Mouse (Mus musculus): ENCODE measurements around the gene Taar6. TPM values are rescaled to one million over a fixed set of nuclear protein-coding genes. Genes with fewer than 3 reads are reported as not detected.

The Taar6 gene
- not detected for polyA plus RNA-seq (2014; fragmentation: Illumina TruSeq; extraction: RNeasy Lipid Tissue Mini Kit (QIAGEN cat#74804); ENCODE audit: insufficient read depth, low read depth, low replicate concordance)

DNA sequence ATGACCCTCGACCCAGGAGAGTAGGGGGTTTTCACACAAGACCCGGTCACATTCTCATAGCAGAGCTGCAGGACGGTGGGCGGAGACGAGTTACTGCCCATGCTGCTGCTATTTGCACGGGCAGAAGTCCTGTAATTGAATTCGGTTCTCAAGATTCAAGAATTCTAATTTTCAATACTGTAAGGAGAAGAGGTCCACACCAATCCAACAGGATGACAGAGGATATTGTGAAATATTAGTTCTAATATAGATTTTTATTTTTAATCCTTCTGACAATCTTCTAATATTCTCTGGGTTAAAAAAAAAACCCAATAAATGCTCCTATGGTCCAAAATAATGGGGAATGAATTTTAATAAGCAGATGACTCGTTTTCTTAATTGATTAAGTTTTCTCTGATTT lies at the start of gene Taar6:
Taar6 (minus strand) TSS at position 101 of the 400 bp plus-strand sequence.

DNA sequence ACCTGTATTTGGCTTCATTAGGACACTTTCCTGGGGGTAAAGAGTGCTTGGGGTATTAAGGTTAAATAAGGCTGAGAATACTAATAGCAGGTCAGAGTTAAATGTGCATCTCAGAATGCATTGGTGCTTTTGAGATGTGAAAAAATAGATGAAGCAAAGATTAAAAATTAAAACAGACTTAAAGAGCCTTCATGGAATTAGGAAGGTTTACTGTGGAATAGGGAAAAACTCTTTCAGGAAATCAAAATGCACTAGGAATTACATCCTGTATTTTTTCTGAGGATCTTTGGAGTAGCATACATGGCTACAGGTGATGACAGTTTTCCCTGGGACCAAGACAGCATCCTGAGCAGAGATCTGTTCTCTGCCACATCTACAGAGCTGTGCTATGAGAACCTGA lies 41.5 kb upstream of the Taar6 start, which contains the start of gene Taar7d:
Taar7d (plus strand) TSS at position 301 of the 400 bp plus-strand sequence.

DNA sequence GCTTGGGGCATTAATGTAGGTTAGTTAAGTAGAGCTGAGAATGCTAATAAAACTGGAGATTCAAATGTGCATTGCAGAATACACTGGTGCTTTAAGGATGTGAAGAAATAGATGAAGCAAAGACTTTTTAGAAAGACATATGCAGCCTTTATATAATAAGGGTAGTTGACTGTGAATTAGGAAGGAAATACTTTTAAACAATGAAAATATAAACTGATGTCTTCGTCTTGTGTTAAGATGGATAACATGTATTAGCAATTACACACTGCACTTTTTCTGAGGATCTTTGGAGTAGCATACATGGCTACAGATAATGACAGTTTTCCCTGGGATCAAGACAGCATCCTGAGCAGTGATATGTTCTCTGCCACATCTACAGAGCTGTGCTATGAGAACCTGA lies 14.2 kb upstream of the Taar6 start, which contains the start of gene Taar7b:
Taar7b (plus strand) TSS at position 301 of the 400 bp plus-strand sequence.

DNA sequence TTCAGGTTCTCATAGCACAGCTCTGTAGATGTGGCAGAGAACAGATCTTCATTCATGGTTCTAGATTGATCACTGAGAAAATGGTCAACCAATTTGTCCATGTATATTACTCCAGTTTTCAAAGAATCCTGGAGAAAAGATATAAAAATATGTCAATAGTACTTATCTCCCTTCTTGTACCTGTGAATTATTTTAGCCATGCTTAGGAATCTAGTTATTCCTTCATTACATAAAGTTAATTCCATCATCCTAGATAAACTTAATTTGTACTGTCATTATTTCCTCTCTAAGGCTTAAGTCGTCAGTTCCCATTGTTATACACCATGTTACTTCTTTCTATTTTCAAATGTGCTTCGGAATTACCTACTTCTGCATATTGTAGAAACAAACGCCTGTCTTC lies 7.9 kb upstream of the Taar6 start, which contains the start of gene Taar7a:
Taar7a (minus strand) TSS at position 101 of the 400 bp plus-strand sequence.

DNA sequence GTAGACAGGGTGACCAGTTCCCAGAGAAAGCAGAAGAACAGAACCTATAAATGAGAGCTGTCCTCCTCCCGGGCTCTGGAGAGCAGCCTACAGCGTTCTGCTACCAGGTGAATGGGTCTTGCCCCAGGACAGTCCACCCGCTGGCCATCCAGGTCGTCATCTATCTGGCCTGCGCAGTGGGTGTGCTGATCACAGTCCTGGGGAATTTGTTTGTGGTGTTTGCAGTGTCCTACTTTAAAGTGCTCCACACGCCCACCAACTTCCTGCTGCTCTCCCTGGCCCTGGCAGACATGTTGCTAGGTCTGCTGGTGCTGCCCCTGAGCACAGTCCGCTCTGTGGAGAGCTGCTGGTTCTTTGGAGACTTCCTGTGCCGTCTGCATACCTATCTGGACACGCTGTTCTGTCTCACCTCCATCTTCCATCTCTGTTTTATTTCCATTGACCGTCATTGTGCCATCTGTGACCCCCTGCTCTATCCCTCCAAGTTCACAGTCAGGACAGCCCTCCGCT lies 14.7 kb downstream of the Taar6 start, which contains the start of gene Taar5:
Taar5 (plus strand) TSS at position 51 of the 510 bp plus-strand sequence.

DNA sequence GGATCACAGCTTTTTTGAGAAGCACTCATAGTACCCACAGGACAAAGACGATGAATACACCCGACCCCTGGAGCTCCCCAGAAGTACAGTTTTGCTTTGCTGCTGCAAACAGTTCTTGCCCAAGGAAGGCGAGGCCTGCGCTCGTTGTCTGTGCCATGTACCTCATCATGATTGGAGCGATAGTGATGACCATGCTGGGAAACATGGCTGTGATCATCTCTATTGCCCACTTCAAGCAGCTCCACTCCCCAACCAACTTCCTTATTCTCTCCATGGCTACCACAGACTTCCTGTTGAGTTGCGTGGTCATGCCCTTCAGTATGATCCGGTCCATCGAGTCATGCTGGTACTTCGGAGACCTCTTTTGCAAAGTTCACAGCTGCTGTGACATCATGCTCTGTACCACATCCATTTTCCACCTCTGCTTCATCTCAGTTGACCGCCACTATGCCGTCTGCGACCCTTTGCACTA lies 25.0 kb downstream of the Taar6 start, which contains the start of gene Taar4:
Taar4 (plus strand) TSS at position 51 of the 472 bp plus-strand sequence.

DNA sequence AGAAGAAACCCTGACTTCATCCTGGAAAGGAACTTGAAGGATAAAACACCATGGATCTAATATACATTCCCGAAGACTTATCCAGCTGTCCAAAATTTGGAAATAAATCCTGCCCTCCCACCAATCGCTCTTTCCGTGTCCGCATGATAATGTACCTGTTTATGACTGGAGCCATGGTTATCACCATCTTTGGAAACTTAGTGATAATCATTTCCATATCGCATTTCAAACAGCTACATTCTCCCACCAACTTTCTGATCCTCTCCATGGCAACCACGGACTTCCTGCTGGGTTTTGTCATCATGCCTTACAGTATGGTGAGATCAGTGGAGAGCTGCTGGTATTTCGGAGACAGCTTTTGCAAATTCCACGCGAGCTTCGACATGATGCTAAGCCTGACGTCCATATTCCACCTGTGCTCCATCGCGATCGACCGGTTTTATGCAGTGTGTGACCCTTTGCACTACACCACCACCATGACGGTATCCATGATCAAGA lies 35.9 kb downstream of the Taar6 start, which contains the start of gene Taar3:
Taar3 (plus strand) TSS at position 51 of the 498 bp plus-strand sequence.

DNA sequence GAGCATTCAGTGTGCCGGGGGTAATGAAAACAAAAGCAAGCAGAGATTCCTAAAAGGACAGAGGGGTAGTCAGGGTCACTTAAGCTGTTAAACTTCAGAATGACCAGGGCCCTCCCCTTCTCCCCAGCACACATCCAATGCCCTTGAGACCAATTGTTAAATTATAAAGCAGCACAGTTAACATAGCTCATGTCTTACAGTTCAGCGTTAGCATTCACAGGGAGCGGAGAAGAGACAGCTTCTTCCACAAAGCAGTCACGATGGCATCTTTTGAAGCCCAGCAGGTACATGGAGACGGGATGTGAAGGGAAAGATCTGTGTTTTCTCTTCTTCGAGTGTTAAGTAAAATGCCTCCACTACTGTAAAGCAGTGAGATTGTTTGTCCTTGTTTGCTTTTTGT lies 47.1 kb downstream of the Taar6 start, which contains the start of gene Taar2:
Taar2 (plus strand) TSS at position 261 of the 400 bp plus-strand sequence.

Other genes with a start within 250 kb of the Taar6 start
- gene Rps12, start 198.4 kb downstream of the Taar6 start, polyA plus RNA-seq (2014; fragmentation: Illumina TruSeq; extraction: RNeasy Lipid Tissue Mini Kit (QIAGEN cat#74804); ENCODE audit: insufficient read depth, low read depth, low replicate concordance): 3,182 TPM
- gene Slc18b1, start 188.7 kb downstream of the Taar6 start, polyA plus RNA-seq (2014; fragmentation: Illumina TruSeq; extraction: RNeasy Lipid Tissue Mini Kit (QIAGEN cat#74804); ENCODE audit: insufficient read depth, low read depth, low replicate concordance): 7.5 TPM
- gene Vnn3, start 134.2 kb downstream of the Taar6 start, polyA plus RNA-seq (2014; fragmentation: Illumina TruSeq; extraction: RNeasy Lipid Tissue Mini Kit (QIAGEN cat#74804); ENCODE audit: insufficient read depth, low read depth, low replicate concordance): 6.3 TPM
- 8.9 TPM for gene Vnn1, start 91.0 kb downstream of the Taar6 start, polyA plus RNA-seq (2014; fragmentation: Illumina TruSeq; extraction: RNeasy Lipid Tissue Mini Kit (QIAGEN cat#74804); ENCODE audit: insufficient read depth, low read depth, low replicate concordance)
- not detected for gene Taar1, start 65.3 kb downstream of the Taar6 start, polyA plus RNA-seq (2014; fragmentation: Illumina TruSeq; extraction: RNeasy Lipid Tissue Mini Kit (QIAGEN cat#74804); ENCODE audit: insufficient read depth, low read depth, low replicate concordance)
- 0.24 TPM for gene Taar2, start 47.1 kb downstream of the Taar6 start, polyA plus RNA-seq (2014; fragmentation: Illumina TruSeq; extraction: RNeasy Lipid Tissue Mini Kit (QIAGEN cat#74804); ENCODE audit: insufficient read depth, low read depth, low replicate concordance)
- gene Taar3, start 36.1 kb downstream of the Taar6 start, polyA plus RNA-seq (2014; fragmentation: Illumina TruSeq; extraction: RNeasy Lipid Tissue Mini Kit (QIAGEN cat#74804); ENCODE audit: insufficient read depth, low read depth, low replicate concordance): not detected
- gene Taar4, start 25.2 kb downstream of the Taar6 start, polyA plus RNA-seq (2014; fragmentation: Illumina TruSeq; extraction: RNeasy Lipid Tissue Mini Kit (QIAGEN cat#74804); ENCODE audit: insufficient read depth, low read depth, low replicate concordance): not detected
- not detected for gene Taar5, start 14.9 kb downstream of the Taar6 start, polyA plus RNA-seq (2014; fragmentation: Illumina TruSeq; extraction: RNeasy Lipid Tissue Mini Kit (QIAGEN cat#74804); ENCODE audit: insufficient read depth, low read depth, low replicate concordance)
- not detected for gene Taar7a, start 7.8 kb upstream of the Taar6 start, polyA plus RNA-seq (2014; fragmentation: Illumina TruSeq; extraction: RNeasy Lipid Tissue Mini Kit (QIAGEN cat#74804); ENCODE audit: insufficient read depth, low read depth, low replicate concordance)
- gene Taar7b, start 14.3 kb upstream of the Taar6 start, polyA plus RNA-seq (2014; fragmentation: Illumina TruSeq; extraction: RNeasy Lipid Tissue Mini Kit (QIAGEN cat#74804); ENCODE audit: insufficient read depth, low read depth, low replicate concordance): not detected
- gene Taar7d, start 41.6 kb upstream of the Taar6 start, polyA plus RNA-seq (2014; fragmentation: Illumina TruSeq; extraction: RNeasy Lipid Tissue Mini Kit (QIAGEN cat#74804); ENCODE audit: insufficient read depth, low read depth, low replicate concordance): not detected
- not detected for gene Taar7e, start 52.0 kb upstream of the Taar6 start, polyA plus RNA-seq (2014; fragmentation: Illumina TruSeq; extraction: RNeasy Lipid Tissue Mini Kit (QIAGEN cat#74804); ENCODE audit: insufficient read depth, low read depth, low replicate concordance)
- not detected for gene Taar7f, start 63.9 kb upstream of the Taar6 start, polyA plus RNA-seq (2014; fragmentation: Illumina TruSeq; extraction: RNeasy Lipid Tissue Mini Kit (QIAGEN cat#74804); ENCODE audit: insufficient read depth, low read depth, low replicate concordance)
- not detected for gene Taar8a, start 90.9 kb upstream of the Taar6 start, polyA plus RNA-seq (2014; fragmentation: Illumina TruSeq; extraction: RNeasy Lipid Tissue Mini Kit (QIAGEN cat#74804); ENCODE audit: insufficient read depth, low read depth, low replicate concordance)
- gene Taar8b, start 106.6 kb upstream of the Taar6 start, polyA plus RNA-seq (2014; fragmentation: Illumina TruSeq; extraction: RNeasy Lipid Tissue Mini Kit (QIAGEN cat#74804); ENCODE audit: insufficient read depth, low read depth, low replicate concordance): not detected
- not detected for gene Taar8c, start 116.3 kb upstream of the Taar6 start, polyA plus RNA-seq (2014; fragmentation: Illumina TruSeq; extraction: RNeasy Lipid Tissue Mini Kit (QIAGEN cat#74804); ENCODE audit: insufficient read depth, low read depth, low replicate concordance)
- gene Taar9, start 123.9 kb upstream of the Taar6 start, polyA plus RNA-seq (2014; fragmentation: Illumina TruSeq; extraction: RNeasy Lipid Tissue Mini Kit (QIAGEN cat#74804); ENCODE audit: insufficient read depth, low read depth, low replicate concordance): not detected
- gene Stx7, start 163.7 kb upstream of the Taar6 start, polyA plus RNA-seq (2014; fragmentation: Illumina TruSeq; extraction: RNeasy Lipid Tissue Mini Kit (QIAGEN cat#74804); ENCODE audit: insufficient read depth, low read depth, low replicate concordance): 90.9 TPM
- gene Moxd1, start 237.9 kb upstream of the Taar6 start, polyA plus RNA-seq (2014; fragmentation: Illumina TruSeq; extraction: RNeasy Lipid Tissue Mini Kit (QIAGEN cat#74804); ENCODE audit: insufficient read depth, low read depth, low replicate concordance): 0.21 TPM